Comparison of ENCODE assay signal across 8 mouse cellular contexts in the genomic region with DNA sequence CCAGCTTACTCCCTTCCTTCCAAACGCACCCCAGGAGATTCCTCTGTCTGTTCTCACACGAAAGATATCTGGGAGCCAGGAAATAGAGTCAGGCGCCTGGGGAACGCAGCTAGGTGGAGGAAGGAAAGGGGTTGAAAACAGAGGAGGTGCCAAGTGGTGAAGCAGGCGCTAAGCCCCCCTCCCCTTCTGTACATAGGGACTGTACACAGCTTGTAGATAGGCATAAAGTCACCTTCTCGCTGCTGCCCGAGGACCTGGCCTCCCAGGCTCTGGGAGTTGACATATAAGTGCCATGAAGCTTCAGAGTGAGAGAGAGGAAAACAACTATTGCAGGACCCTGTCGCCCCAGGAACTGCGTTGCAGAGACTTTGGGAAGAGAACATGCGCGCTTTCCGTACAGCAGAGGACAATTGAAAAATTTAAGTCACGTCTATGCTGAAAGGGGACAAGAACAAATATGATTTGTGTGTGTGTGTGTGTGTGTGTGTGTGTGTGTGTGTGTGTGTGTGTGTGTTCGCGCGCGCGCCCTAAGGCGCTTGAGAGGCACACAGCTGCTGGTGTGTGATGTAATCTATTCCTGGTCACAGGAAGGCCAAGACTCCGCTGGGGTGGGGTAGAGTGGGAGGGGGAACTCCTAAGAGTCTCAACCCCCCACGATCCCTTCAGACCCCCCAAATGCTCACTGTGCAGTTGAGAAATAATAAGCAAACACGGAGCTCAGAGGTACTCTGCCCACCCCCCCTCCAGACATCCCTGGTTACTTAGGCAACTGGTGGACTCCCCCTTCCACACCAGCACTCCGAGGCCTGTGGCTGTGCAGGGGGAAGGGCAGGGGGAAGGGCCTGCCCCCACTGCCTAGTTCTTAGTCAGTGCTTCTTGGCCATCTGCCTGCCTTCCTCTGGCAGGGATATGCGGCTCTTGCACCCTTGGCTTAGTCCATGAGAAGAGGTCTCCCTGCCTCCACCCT. TPM values are rescaled to one million over a fixed set of nuclear protein-coding genes. Genes with fewer than 3 reads are reported as not detected.
A peak's percentile ranks its signal among the peaks of the same experiment; 100 is the strongest.
DNase-seq lines count a peak whose midpoint lies in the region; ATAC-seq and TF ChIP-seq lines count a peak whose summit lies in the region.

No protein-coding gene starts in this region.

- H3K9ac ChIP-seq in heart, embryonic 13.5 days: peak overlapping the region; percentile 71
- H3K9ac ChIP-seq in kidney, embryonic 16.5 days (replicated peaks; ENCODE audit: low read length): peak overlapping the region; percentile 48
- peak overlapping the region; percentile 44 for H3K9ac ChIP-seq in liver, postnatal 0 days (replicated peaks)
- no peak overlapping the region for H3K9ac ChIP-seq in neural tube, embryonic 12.5 days

- ATAC-seq in erythroblast, adult 5-6 weeks (replicated peaks; ENCODE audit: low FRiP score, poor library complexity, severe bottlenecking): peak; percentile 30; the same call in 1 of the 2 replicates
- ATAC-seq in heart, embryonic 13.5 days (ENCODE audit: extremely low read depth, insufficient number of reproducible peaks, low FRiP score, low TSS enrichment): peak; percentile 56; the same call in 1 of the 2 replicates
- peak; percentile 91 for ATAC-seq in kidney, embryonic 16.5 days (ENCODE audit: low FRiP score, low TSS enrichment)
- peak; percentile 51 for ATAC-seq in liver, postnatal 0 days
- 0 out of 2 replicates have a peak, but pooled peaks have one; percentile 53 for ATAC-seq in neural tube, embryonic 12.5 days (ENCODE audit: low FRiP score, low read depth)

- no peaks in the 10 kb centered on the region for H3K9me3 ChIP-seq in heart, embryonic 13.5 days
- H3K9me3 ChIP-seq in kidney, embryonic 16.5 days (ENCODE audit: low read length): no peaks in the 10 kb centered on the region
- H3K9me3 ChIP-seq in liver, postnatal 0 days (ENCODE audit: low read length): no peaks in the 10 kb centered on the region
- H3K9me3 ChIP-seq in neural tube, embryonic 12.5 days: no peaks in the 10 kb centered on the region

- TF ChIP-seq CTCF in liver, postnatal 0 days (IDR thresholded peaks at IDR 0.05; ENCODE audit: low read depth): no peak
- no peak for TF ChIP-seq CTCF in thymus, adult 2 months (IDR thresholded peaks at IDR 0.05; ENCODE audit: borderline replicate concordance, control insufficient read depth, extremely low read depth, insufficient read depth, low read length, poor library complexity)

- no peaks in the 10 kb centered on the region for H3K36me3 ChIP-seq in heart, embryonic 13.5 days
- H3K36me3 ChIP-seq in kidney, embryonic 16.5 days (ENCODE audit: insufficient read depth, low read length): no peaks in the 10 kb centered on the region
- H3K36me3 ChIP-seq in liver, postnatal 0 days (replicated peaks; ENCODE audit: insufficient read depth, low read length): no peaks in the 10 kb centered on the region
- no peaks in the 10 kb centered on the region for H3K36me3 ChIP-seq in neural tube, embryonic 12.5 days
- H3K36me3 ChIP-seq in thymus, adult 2 months (ENCODE audit: control insufficient read depth, insufficient read depth, low read length): no peaks in the 10 kb centered on the region

- H3K27me3 ChIP-seq in heart, embryonic 13.5 days (replicated peaks): no peaks in the 10 kb centered on the region
- H3K27me3 ChIP-seq in kidney, embryonic 16.5 days (ENCODE audit: insufficient read depth, low read length): no peaks in the 10 kb centered on the region
- no peaks in the 10 kb centered on the region for H3K27me3 ChIP-seq in liver, postnatal 0 days (ENCODE audit: insufficient read depth, low read length)
- no peaks in the 10 kb centered on the region for H3K27me3 ChIP-seq in neural tube, embryonic 12.5 days (replicated peaks)
- H3K27me3 ChIP-seq in thymus, adult 2 months (ENCODE audit: control insufficient read depth, insufficient read depth, low read length): no peaks in the 10 kb centered on the region

- TF ChIP-seq EP300 in liver, postnatal 0 days (IDR thresholded peaks at IDR 0.05; ENCODE audit: low read depth): no peak

- H3K4me2 ChIP-seq in heart, embryonic 13.5 days: peak overlapping the region; percentile 64
- H3K4me2 ChIP-seq in kidney, embryonic 16.5 days (replicated peaks; ENCODE audit: low read depth, low read length): peak overlapping the region; percentile 46
- H3K4me2 ChIP-seq in liver, postnatal 0 days (ENCODE audit: low read depth, low read length): peak overlapping the region; percentile 54
- H3K4me2 ChIP-seq in neural tube, embryonic 12.5 days (replicated peaks): peak overlapping the region; percentile 18

- WGBS in heart, embryonic 13.5 days: 14% methylated on average over 24 of the region's 24 CpGs
- 24% methylated on average over 24 of the region's 24 CpGs for WGBS in kidney, embryonic 16.5 days
- 16% methylated on average over 24 of the region's 24 CpGs for WGBS in liver, postnatal 0 days (ENCODE audit: insufficient replicate concordance)
- WGBS in neural tube, embryonic 12.5 days: 53% methylated on average over 24 of the region's 24 CpGs
- 6% methylated on average over 23 of the region's 24 CpGs for WGBS in thymus, adult 2 months

- peak overlapping the region; percentile 39 for H3K4me3 ChIP-seq in heart, embryonic 13.5 days
- H3K4me3 ChIP-seq in kidney, embryonic 16.5 days (ENCODE audit: low read length): peak overlapping the region; percentile 11; the same call in 1 of the 2 replicates
- no peak overlapping the region for H3K4me3 ChIP-seq in liver, postnatal 0 days (ENCODE audit: low read depth, low read length)
- no peak overlapping the region for H3K4me3 ChIP-seq in neural tube, embryonic 12.5 days
- H3K4me3 ChIP-seq in thymus, adult 2 months (ENCODE audit: control insufficient read depth, insufficient read depth, low read length): peak overlapping the region; percentile 6

- H3K27ac ChIP-seq in heart, embryonic 13.5 days (replicated peaks): peak overlapping the region; percentile 94
- peak overlapping the region; percentile 66 for H3K27ac ChIP-seq in kidney, embryonic 16.5 days (ENCODE audit: low read length)
- peak overlapping the region; percentile 76 for H3K27ac ChIP-seq in liver, postnatal 0 days (ENCODE audit: low read depth)
- no peak overlapping the region for H3K27ac ChIP-seq in neural tube, embryonic 12.5 days
- H3K27ac ChIP-seq in thymus, adult 2 months (ENCODE audit: control insufficient read depth, insufficient read depth, low read length): peak overlapping the region; percentile 96

- DNase-seq in A20 (ENCODE audit: low read depth, low spot score) (peak; percentile 82), adipocyte (ENCODE audit: low spot score) (peak; percentile 100)
- peak; percentile 54 for DNase-seq in liver, postnatal 0 days
- DNase-seq in thymus, adult 2 months: peak; percentile 51

- peaks cover 42% of the 10 kb centered on the region for H3K4me1 ChIP-seq in heart, embryonic 13.5 days
- H3K4me1 ChIP-seq in kidney, embryonic 16.5 days (ENCODE audit: insufficient read depth, low read length): peaks cover 18% of the 10 kb centered on the region
- peaks cover 37% of the 10 kb centered on the region for H3K4me1 ChIP-seq in liver, postnatal 0 days (ENCODE audit: insufficient read depth)
- H3K4me1 ChIP-seq in neural tube, embryonic 12.5 days: peaks cover 19% of the 10 kb centered on the region; the same call in 1 of the 2 replicates
- peaks cover 35% of the 10 kb centered on the region for H3K4me1 ChIP-seq in thymus, adult 2 months (replicated peaks; ENCODE audit: control insufficient read depth, insufficient read depth, low read length)

- no peak for TF ChIP-seq POLR2A in thymus, adult 2 months (IDR thresholded peaks at IDR 0.05; ENCODE audit: control insufficient read depth, extremely low read depth, insufficient read depth, low read length, poor library complexity)

RNA-seq across cellular contexts. Expression of a gene that starts 17.5 kb away (rescaled TPM):
- total RNA-seq in erythroblast, adult 5-6 weeks (2015; ENCODE audit: low replicate concordance): not detected in 2 replicates
- not detected in 2 replicates for total RNA-seq in erythroblast, adult 5-6 weeks (2017; ENCODE audit: low replicate concordance)
- not detected in 2 replicates for polyA plus RNA-seq in heart, embryonic 13.5 days (2015; fragmentation: Nextera tagmentation; extraction: Ambion mirVana)
- polyA plus RNA-seq in kidney, embryonic 16.5 days (2015; fragmentation: Nextera tagmentation; extraction: Ambion mirVana): not detected in 2 replicates
- not detected in 2 replicates for polyA plus RNA-seq in liver, postnatal 0 days (2015; fragmentation: Nextera tagmentation; extraction: Ambion mirVana)
- not detected in 2 replicates for polyA plus RNA-seq in neural tube, embryonic 12.5 days (2016; fragmentation: Nextera tagmentation; extraction: Ambion mirVana)
- polyA plus RNA-seq in thymus, adult 2 months (2012; rRNA removed): not detected in 2 replicates

RNA-seq across cellular contexts. Expression of a gene that starts 23.8 kb away (rescaled TPM):
- total RNA-seq in erythroblast, adult 5-6 weeks (2015; ENCODE audit: low replicate concordance): 55.8 and 86.7 TPM in 2 replicates
- total RNA-seq in erythroblast, adult 5-6 weeks (2017; ENCODE audit: low replicate concordance): 115 and 140 TPM in 2 replicates
- 30.5 and 31.0 TPM in 2 replicates for polyA plus RNA-seq in heart, embryonic 13.5 days (2015; fragmentation: Nextera tagmentation; extraction: Ambion mirVana)
- 44.6 and 47.3 TPM in 2 replicates for polyA plus RNA-seq in kidney, embryonic 16.5 days (2015; fragmentation: Nextera tagmentation; extraction: Ambion mirVana)
- 20.5 and 21.8 TPM in 2 replicates for polyA plus RNA-seq in liver, postnatal 0 days (2015; fragmentation: Nextera tagmentation; extraction: Ambion mirVana)
- polyA plus RNA-seq in neural tube, embryonic 12.5 days (2016; fragmentation: Nextera tagmentation; extraction: Ambion mirVana): 56.9 and 58.5 TPM in 2 replicates
- polyA plus RNA-seq in thymus, adult 2 months (2012; rRNA removed): 39.4 and 45.6 TPM in 2 replicates

Comparison
In these comparisons a context has a peak if more than half of its experiments do, and no peak if none do; other contexts are left out.
1. ATAC-seq: peak in every context shown above with its lines; median percentile 91 in kidney, embryonic 16.5 days; 56 in heart, embryonic 13.5 days; 53 in neural tube, embryonic 12.5 days; 51 in liver, postnatal 0 days; 30 in erythroblast, adult 5-6 weeks.
2. H3K4me3 ChIP-seq: peak in heart, embryonic 13.5 days (single experiment), kidney, embryonic 16.5 days (single experiment) and thymus, adult 2 months (single experiment); none in liver, postnatal 0 days (single experiment) and neural tube, embryonic 12.5 days (single experiment).
3. Peak in every context shown above with its lines, with median percentiles within 50 percentile points of each other: DNase-seq and H3K4me2 ChIP-seq.